Mouse (Mus musculus) MEL (cell line): Measurements from ENCODE around the gene Abcb1b. TPM values are rescaled to one million over a fixed set of nuclear protein-coding genes. Genes with fewer than 3 reads are reported as not detected.
"Not testable (repeated sequence)": the region's sequence is repeated elsewhere in the genome, so short reads cannot be mapped to it uniquely, and the experiment has no call there.

ENCODE experiments used
- DNase-seq: peaks from one replicate; pipeline ENCODE4 v3.0.0; 2011; ENCODE audit warnings: low read depth, low spot score
- H3K27ac ChIP-seq: 2 replicates; pipeline ENCODE4 v1.5.1; 2012; ENCODE audit warnings: low read depth, mild to moderate bottlenecking, control low read depth, low read length, moderate library complexity; ENCODE audit not compliant: control insufficient read depth
- H3K27me3 ChIP-seq, 2 experiments: fragments of 150-350 bp in 1 of 2; sonication (generic) in 1 of 2; 2 replicates each; pipeline ENCODE4 v1.6.1; 2012; ENCODE audit warnings: low read length in 2 of 2, mild to moderate bottlenecking in 2 of 2, improper control_type of control experiment in 1 of 2, moderate library complexity in 1 of 2; ENCODE audit not compliant: insufficient read depth in 2 of 2, control insufficient read depth in 1 of 2
- H3K36me3 ChIP-seq, 2 experiments: 2 replicates each; pipeline ENCODE4 v1.6.1; 2012 to 2014; ENCODE audit warnings: low read length in 2 of 2, improper control_type of control experiment in 1 of 2, inconsistent platforms in 1 of 2, mild to moderate bottlenecking in 1 of 2; ENCODE audit not compliant: insufficient read depth in 2 of 2, control insufficient read depth in 1 of 2
- H3K4me1 ChIP-seq, 2 experiments: fragments of 150-350 bp in 1 of 2; sonication (generic) in 1 of 2; 2 replicates each; pipeline ENCODE4 v1.6.1; 2012; ENCODE audit warnings: low read length in 2 of 2, improper control_type of control experiment in 1 of 2, mild to moderate bottlenecking in 1 of 2; ENCODE audit not compliant: insufficient read depth in 2 of 2, control insufficient read depth in 1 of 2
- H3K4me3 ChIP-seq, 2 experiments: fragments of 150-350 bp in 1 of 2; sonication (generic) in 1 of 2; 2 replicates each; pipeline ENCODE4 v1.5.1; 2012; ENCODE audit warnings: low read depth in 2 of 2, low read length in 2 of 2, mild to moderate bottlenecking in 2 of 2, moderate library complexity in 2 of 2, control low read depth in 1 of 2, improper control_type of control experiment in 1 of 2; ENCODE audit not compliant: control insufficient read depth in 1 of 2, insufficient read depth in 1 of 2
- H3K79me2 ChIP-seq: 2 replicates; pipeline ENCODE4 v1.6.1; 2012; ENCODE audit warnings: mild to moderate bottlenecking, low read length, moderate library complexity; ENCODE audit not compliant: control insufficient read depth, poor library complexity, insufficient read depth
- H3K9ac ChIP-seq: 2 replicates; pipeline ENCODE4 v1.6.1; 2012; ENCODE audit warnings: low read depth, mild to moderate bottlenecking, control low read depth, low read length, moderate library complexity; ENCODE audit not compliant: control insufficient read depth, poor library complexity, severe bottlenecking
- H3K9me3 ChIP-seq: fragments of 150-350 bp; sonication (generic); replicated peaks from 2 replicates; pipeline ENCODE4 v1.6.1; 2012; ENCODE audit warnings: mild to moderate bottlenecking, low read length, improper control_type of control experiment, moderate library complexity; ENCODE audit not compliant: insufficient read depth
- BHLHE40 ChIP-seq: IDR thresholded peaks from 2 replicates; pipeline ENCODE4 v1.6.1; 2012; ENCODE audit warnings: low read depth, mild to moderate bottlenecking, inconsistent platforms, low read length, improper control_type of control experiment, borderline replicate concordance
- CHD1 ChIP-seq: IDR thresholded peaks from 2 replicates; pipeline ENCODE4 v1.6.1; 2012; ENCODE audit warnings: low read depth, mild to moderate bottlenecking, inconsistent platforms, low read length, improper control_type of control experiment
- E2F4 ChIP-seq: IDR thresholded peaks from 2 replicates; pipeline ENCODE4 v1.6.1; 2011; ENCODE audit warnings: low read depth, low read length, improper control_type of control experiment, borderline replicate concordance
- EP300 ChIP-seq, 2 experiments: IDR thresholded peaks; 2 replicates each; pipeline ENCODE4 v1.6.1; 2011; ENCODE audit warnings: improper control_type of control experiment in 2 of 2, low read length in 2 of 2, low read depth in 1 of 2, mild to moderate bottlenecking in 1 of 2
- KAT2A ChIP-seq: conservative IDR thresholded peaks from 2 replicates; pipeline ENCODE4 v1.6.1; 2012; ENCODE audit warnings: low read depth, low read length, improper control_type of control experiment, inconsistent platforms
- MAFK ChIP-seq: IDR thresholded peaks from 2 replicates; pipeline ENCODE4 v1.6.1; 2011; ENCODE audit warnings: low read depth, mild to moderate bottlenecking, low read length, improper control_type of control experiment, borderline replicate concordance
- MXI1 ChIP-seq: IDR thresholded peaks from 2 replicates; pipeline ENCODE4 v1.6.1; 2011; ENCODE audit warnings: mild to moderate bottlenecking, low read depth, low read length, improper control_type of control experiment
- MYC ChIP-seq: IDR thresholded peaks from 2 replicates; pipeline ENCODE4 v1.6.1; 2011; ENCODE audit warnings: low read depth, mild to moderate bottlenecking, low read length, improper control_type of control experiment, moderate library complexity
- NELFE ChIP-seq: IDR thresholded peaks from 2 replicates; pipeline ENCODE4 v1.6.1; 2011; ENCODE audit warnings: low read depth, low read length, improper control_type of control experiment
- RAD21 ChIP-seq: IDR thresholded peaks from 2 replicates; pipeline ENCODE4 v1.6.1; 2011; ENCODE audit warnings: mild to moderate bottlenecking, low read depth, low read length, improper control_type of control experiment
- RCOR1 ChIP-seq: IDR thresholded peaks from 2 replicates; pipeline ENCODE4 v1.6.1; 2012; ENCODE audit warnings: low read depth, mild to moderate bottlenecking, inconsistent platforms, low read length, improper control_type of control experiment
- TAL1 ChIP-seq: IDR thresholded peaks from 2 replicates; pipeline ENCODE4 v1.6.1; 2012; ENCODE audit warnings: mild to moderate bottlenecking, inconsistent platforms, low read length, moderate library complexity, mixed read lengths
- TBP ChIP-seq: IDR thresholded peaks from 2 replicates; pipeline ENCODE4 v1.8.0; 2011; ENCODE audit warnings: low read depth, low read length, improper control_type of control experiment
- UBTF ChIP-seq: IDR thresholded peaks from 2 replicates; pipeline ENCODE4 v1.6.1; 2012; ENCODE audit warnings: low read depth, mild to moderate bottlenecking, inconsistent platforms, low read length, improper control_type of control experiment, moderate library complexity, borderline replicate concordance; ENCODE audit not compliant: insufficient read depth
- ZKSCAN1 ChIP-seq: IDR thresholded peaks from 2 replicates; pipeline ENCODE4 v1.6.1; 2012; ENCODE audit warnings: low read depth, mild to moderate bottlenecking, inconsistent platforms, low read length, improper control_type of control experiment, moderate library complexity
- ZNF384 ChIP-seq: IDR thresholded peaks from 2 replicates; pipeline ENCODE4 v1.6.1; 2012; ENCODE audit warnings: low read depth, mild to moderate bottlenecking, inconsistent platforms, low read length, improper control_type of control experiment
- polyA plus RNA-seq, 2 experiments: library from polyadenylated mRNA; stranded (reverse) in 1 of 2; unstranded in 1 of 2; fragments of >175 nt in 1 of 2; fragments of >200 nt in 1 of 2; gene quantifications; 2 replicates each; pipeline versions ENCODE4 v1.2.1 to v1.2.4; 2012; ENCODE audit warnings: low replicate concordance in 2 of 2, low read depth in 1 of 2; ENCODE audit not compliant: insufficient read length in 2 of 2, insufficient read depth in 1 of 2, missing spikeins in 1 of 2
- total RNA-seq: library from RNA; depleted of rRNA; stranded (reverse); fragments of 300-350 nt; gene quantifications from 2 replicates; pipeline ENCODE4 v1.2.3, GENCODE M21; 2012

Gene Abcb1b
- total and polyA plus RNA-seq, 3 experiments: not detected

GRCm38 (mm10) chr5:8819635-8820591, 22.0 kb downstream of the Abcb1b start:
- Histone ChIP-seq H3K27ac (no peak overlapping the region), H3K9ac (no peak overlapping the region), H3K36me3 (no peaks in the 10 kb centered on the region), H3K79me2 (no peaks in the 10 kb centered on the region), H3K4me3 (no peak overlapping the region), H3K4me1 (no peaks in the 10 kb centered on the region), H3K9me3 (no peaks in the 10 kb centered on the region), H3K27me3 (no peaks in the 10 kb centered on the region; a peak in 2 of 4 replicates)
- DNase-seq: no peak
- TF ChIP-seq KAT2A (no peak), TAL1 (no peak), E2F4 (no peak), MYC (no peak), ZNF384 (no peak), BHLHE40 (no peak), RAD21 (no peak), UBTF (no peak), ZKSCAN1 (no peak), RCOR1 (no peak), EP300 (IDR thresholded peaks at IDR 0.05; ENCODE audit: low read depth in 1 of 2, low read length in 2 of 2) (no peak), MAFK (no peak), TBP (no peak), MXI1 (no peak), NELFE (no peak), CHD1 (no peak)

GRCm38 (mm10) chr5:8820592-8821104, 22.7 kb downstream of the Abcb1b start:
- H3K36me3 ChIP-seq, H3K4me3 ChIP-seq, DNase-seq, H3K9ac ChIP-seq, H3K4me1 ChIP-seq, H3K27ac ChIP-seq, H3K79me2 ChIP-seq, H3K9me3 ChIP-seq, H3K27me3 ChIP-seq: not testable (repeated sequence)
